Mouse (Mus musculus) central nervous system, embryonic 11.5 days (tissue): Measurements from ENCODE around the gene Ids. TPM values are rescaled to one million over a fixed set of nuclear protein-coding genes. Genes with fewer than 3 reads are reported as not detected.

ENCODE experiments used
- polyA plus RNA-seq: library from polyadenylated mRNA; depleted of rRNA; stranded (reverse); fragments of >200 nt; gene quantifications from 2 replicates; pipeline ENCODE4 v1.2.3, GENCODE M21; 2012; rRNA removed

The Ids gene
- 15.9 and 25.0 TPM in 2 replicates for polyA plus RNA-seq

DNA sequence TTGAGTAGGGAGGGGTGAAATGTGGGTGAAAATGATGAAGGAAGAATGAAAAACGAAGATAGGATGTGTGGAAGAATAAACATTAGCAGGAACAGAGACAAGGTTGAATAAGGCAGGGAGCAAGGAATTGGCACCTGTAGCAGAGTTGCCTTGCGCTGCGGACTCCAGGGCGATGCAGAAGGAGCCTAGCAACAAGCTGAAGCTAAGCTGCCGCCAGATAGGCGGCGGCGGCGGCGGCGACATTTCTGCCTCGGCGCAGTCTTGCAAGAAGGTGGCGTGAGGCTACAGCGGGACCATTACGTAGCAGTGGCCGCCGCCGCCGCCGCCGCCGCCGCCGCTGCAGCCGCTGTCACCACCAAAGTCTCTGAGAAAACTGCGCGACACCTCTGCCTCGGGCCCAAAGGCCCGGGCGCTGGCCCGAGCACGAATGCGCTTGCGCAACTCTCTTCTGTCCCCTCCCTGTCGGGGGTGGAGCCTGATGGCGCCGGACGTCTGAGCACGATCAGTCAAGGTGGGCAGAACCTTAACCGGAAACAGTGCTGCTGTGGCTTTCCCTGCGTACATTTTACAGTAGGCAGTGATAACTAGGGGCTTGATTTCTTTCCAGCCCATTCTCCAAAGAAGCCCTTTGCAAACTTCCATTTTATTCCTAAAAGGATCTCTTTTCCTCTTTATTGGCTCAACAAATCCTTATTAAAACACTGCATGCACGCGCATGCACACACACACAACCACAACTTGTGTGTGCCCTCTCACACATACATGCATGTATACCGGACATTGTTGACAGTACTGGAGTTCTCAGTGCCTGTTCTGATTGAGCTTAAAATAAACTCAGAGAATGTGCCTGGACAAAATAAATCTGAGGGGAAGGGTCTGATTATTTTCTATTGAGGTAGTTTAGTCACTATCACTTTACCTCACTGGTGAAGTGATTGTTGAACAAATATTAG lies at the start of gene Ids:
Ids (minus strand) TSS at position 424 of the 953 bp plus-strand sequence.

DNA sequence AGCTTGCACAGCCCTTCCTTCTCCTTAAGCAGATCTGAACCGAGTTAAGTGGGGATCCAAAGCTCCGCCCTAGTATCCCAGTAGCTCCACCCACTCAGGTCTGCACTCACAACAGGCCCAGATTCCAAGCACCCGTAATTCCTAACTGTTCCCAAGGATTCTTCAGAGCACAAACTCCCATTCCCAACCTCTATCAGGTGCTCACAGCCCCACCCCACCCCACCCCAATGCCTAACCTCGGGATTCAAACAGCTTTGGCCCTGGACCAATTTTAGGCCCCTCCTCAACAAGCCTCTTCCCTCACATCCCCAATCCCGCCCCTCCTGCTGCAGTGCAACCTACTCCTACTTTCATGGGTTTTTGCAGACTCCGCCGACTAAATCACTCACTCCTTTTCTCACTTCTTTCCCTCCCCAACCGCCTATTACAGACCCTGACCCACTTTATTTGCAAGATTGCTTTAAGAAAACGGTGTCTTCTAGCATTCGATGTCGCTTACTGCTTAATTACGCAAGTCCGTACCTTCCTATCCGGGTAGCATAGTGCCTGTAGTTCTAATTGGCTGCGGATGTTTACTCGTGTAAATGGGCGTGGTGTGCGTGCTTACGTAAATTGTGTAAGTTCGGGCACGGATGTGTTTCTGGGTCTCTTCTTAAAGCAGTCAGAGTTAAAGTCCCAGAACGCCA lies 20.5 kb upstream of the Ids start, which contains the start of gene 1110012L19Rik:
1110012L19Rik (plus strand) TSS at position 602 of the 686 bp plus-strand sequence.

Other genes starting within 250 kb of the Ids start
- gene 1110012L19Rik, start 20.8 kb upstream of the Ids start, polyA plus RNA-seq: 20.6 and 21.6 TPM in 2 replicates
- gene Tmem185a, start 112.1 kb upstream of the Ids start, polyA plus RNA-seq: 24.2 and 37.1 TPM in 2 replicates